Mouse (Mus musculus): ENCODE measurements around the gene Eci1. TPM values are rescaled to one million over a fixed set of nuclear protein-coding genes. Genes with fewer than 3 reads are reported as not detected.

Eci1 gene
- total and polyA plus RNA-seq, 2 experiments from 2014 or later, result 26.6 to 31.0 TPM

DNA sequence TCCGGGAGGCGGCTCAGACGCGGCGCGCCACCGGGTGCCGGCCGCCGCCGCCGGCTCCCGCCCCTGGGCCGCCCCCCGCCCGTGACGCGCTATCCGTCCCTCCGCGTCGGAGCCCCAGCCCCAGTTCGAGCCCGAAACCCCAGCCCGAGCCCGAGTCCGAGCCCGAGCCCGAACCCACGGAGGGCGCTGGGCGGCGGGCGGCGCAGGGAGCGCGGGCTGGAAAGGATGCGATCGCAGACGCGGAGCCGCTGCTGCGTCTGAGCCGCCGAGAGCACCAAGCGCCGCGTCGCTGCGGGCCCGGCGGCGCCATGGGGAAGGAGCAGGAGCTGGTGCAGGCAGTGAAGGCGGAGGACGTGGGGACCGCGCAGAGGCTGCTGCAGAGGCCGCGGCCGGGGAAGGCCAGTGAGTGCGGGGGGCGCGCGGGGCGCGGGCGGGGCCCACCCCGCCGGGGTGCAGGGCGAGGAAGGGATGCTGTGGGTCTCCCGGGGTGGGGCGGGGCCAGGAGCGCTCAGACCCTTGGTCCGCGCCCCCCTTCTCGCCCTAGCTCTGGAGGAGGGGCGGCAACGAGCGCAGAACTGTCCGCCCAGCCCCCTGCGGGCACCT is 62.3 kb downstream of the Eci1 start:
- Histone ChIP-seq H3K36me3 (ENCODE audit: insufficient read depth, low read length) (no peaks in the 10 kb centered on the region), H3K4me2 (ENCODE audit: low read depth, low read length, poor library complexity, severe bottlenecking) (peak overlapping the region; percentile 84), H3K4me3 (ENCODE audit: low read depth, low read length) (peak overlapping the region; percentile 93), H3K27ac (ENCODE audit: low read depth, low read length) (peak overlapping the region; percentile 98), H3K9me3 (ENCODE audit: low read length) (no peaks in the 10 kb centered on the region), H3K4me1 (ENCODE audit: insufficient read depth, low read length) (peaks cover 17% of the 10 kb centered on the region), H3K9ac (replicated peaks; ENCODE audit: low read length, poor library complexity, severe bottlenecking) (peak overlapping the region; percentile 99), H3K27me3 (ENCODE audit: insufficient read depth, low read length) (no peaks in the 10 kb centered on the region)
- ATAC-seq (ENCODE audit: low FRiP score) (peak; percentile 83), DNase-seq (ENCODE audit: low spot score) (peak; percentile 63)
- no peak for TF ChIP-seq CTCF (IDR thresholded peaks at IDR 0.05)
- under 1% methylated on average over 51 of the region's 81 CpGs for WGBS

Other genes starting within 250 kb of the Eci1 start
- gene Tbc1d24, start 221.1 kb upstream of the Eci1 start, total RNA-seq (2014; rRNA removed), result 146 and 168 TPM in 2 replicates
- gene Tbc1d24, start 221.1 kb upstream of the Eci1 start, polyA plus RNA-seq (2015; fragmentation: Nextera tagmentation; extraction: Ambion mirVana), result 27.4 and 27.6 TPM in 2 replicates
- 19.4 and 23.6 TPM in 2 replicates for gene Ntn3, start 217.1 kb upstream of the Eci1 start, total RNA-seq (2014; rRNA removed)
- gene Ntn3, start 217.1 kb upstream of the Eci1 start, polyA plus RNA-seq (2015; fragmentation: Nextera tagmentation; extraction: Ambion mirVana), result 4.0 and 4.3 TPM in 2 replicates
- gene Tedc2, start 205.8 kb upstream of the Eci1 start, total RNA-seq (2014; rRNA removed), result 17.4 and 17.9 TPM in 2 replicates
- gene Tedc2, start 205.8 kb upstream of the Eci1 start, polyA plus RNA-seq (2015; fragmentation: Nextera tagmentation; extraction: Ambion mirVana), result 9.0 and 11.1 TPM in 2 replicates
- 6.2 and 6.7 TPM in 2 replicates for gene Ccnf, start 175.2 kb upstream of the Eci1 start, total RNA-seq (2014; rRNA removed)
- gene Ccnf, start 175.2 kb upstream of the Eci1 start, polyA plus RNA-seq (2015; fragmentation: Nextera tagmentation; extraction: Ambion mirVana), result 5.0 and 5.3 TPM in 2 replicates
- gene Abca17, start 75.6 kb upstream of the Eci1 start, total RNA-seq (2014; rRNA removed), result 0.99 and 1.8 TPM in 2 replicates
- 1.0 and 1.1 TPM in 2 replicates for gene Abca17, start 75.6 kb upstream of the Eci1 start, polyA plus RNA-seq (2015; fragmentation: Nextera tagmentation; extraction: Ambion mirVana)
- 91.3 and 95.9 TPM in 2 replicates for gene Abca3, start 74.7 kb upstream of the Eci1 start, total RNA-seq (2014; rRNA removed)
- 28.8 and 32.7 TPM in 2 replicates for gene Abca3, start 74.7 kb upstream of the Eci1 start, polyA plus RNA-seq (2015; fragmentation: Nextera tagmentation; extraction: Ambion mirVana)
- gene Rnps1, start 12.1 kb upstream of the Eci1 start, total RNA-seq (2014; rRNA removed), result 248 and 260 TPM in 2 replicates
- gene Rnps1, start 12.1 kb upstream of the Eci1 start, polyA plus RNA-seq (2015; fragmentation: Nextera tagmentation; extraction: Ambion mirVana), result 347 and 350 TPM in 2 replicates
- gene Dnase1l2, start 16.5 kb downstream of the Eci1 start, total RNA-seq (2014; rRNA removed), result 5.0 and 5.6 TPM in 2 replicates
- gene Dnase1l2, start 16.5 kb downstream of the Eci1 start, polyA plus RNA-seq (2015; fragmentation: Nextera tagmentation; extraction: Ambion mirVana), result 0.94 and 1.1 TPM in 2 replicates
- gene E4f1, start 43.7 kb downstream of the Eci1 start, total RNA-seq (2014; rRNA removed), result 35.1 and 38.0 TPM in 2 replicates
- gene E4f1, start 43.7 kb downstream of the Eci1 start, polyA plus RNA-seq (2015; fragmentation: Nextera tagmentation; extraction: Ambion mirVana), result 25.6 and 30.6 TPM in 2 replicates
- 49.6 and 50.1 TPM in 2 replicates for gene Pgp, start 43.8 kb downstream of the Eci1 start, total RNA-seq (2014; rRNA removed)
- gene Pgp, start 43.8 kb downstream of the Eci1 start, polyA plus RNA-seq (2015; fragmentation: Nextera tagmentation; extraction: Ambion mirVana), result 86.8 and 88.7 TPM in 2 replicates
- gene Bricd5, start 47.2 kb downstream of the Eci1 start, total RNA-seq (2014; rRNA removed), result 0.57 TPM in 1 of 2 replicates, not detected in the other
- 0.83 and 0.95 TPM in 2 replicates for gene Bricd5, start 47.2 kb downstream of the Eci1 start, polyA plus RNA-seq (2015; fragmentation: Nextera tagmentation; extraction: Ambion mirVana)
- 51.8 and 60.8 TPM in 2 replicates for gene Mlst8, start 52.4 kb downstream of the Eci1 start, total RNA-seq (2014; rRNA removed)
- 28.4 and 29.5 TPM in 2 replicates for gene Mlst8, start 52.4 kb downstream of the Eci1 start, polyA plus RNA-seq (2015; fragmentation: Nextera tagmentation; extraction: Ambion mirVana)
- gene Caskin1, start 62.0 kb downstream of the Eci1 start, total RNA-seq (2014; rRNA removed), result 151 and 153 TPM in 2 replicates
- gene Caskin1, start 62.0 kb downstream of the Eci1 start, polyA plus RNA-seq (2015; fragmentation: Nextera tagmentation; extraction: Ambion mirVana), result 43.9 and 47.5 TPM in 2 replicates
- gene Traf7, start 101.3 kb downstream of the Eci1 start, total RNA-seq (2014; rRNA removed), result 175 and 179 TPM in 2 replicates
- 71.4 and 73.6 TPM in 2 replicates for gene Traf7, start 101.3 kb downstream of the Eci1 start, polyA plus RNA-seq (2015; fragmentation: Nextera tagmentation; extraction: Ambion mirVana)
- gene Rab26, start 107.6 kb downstream of the Eci1 start, total RNA-seq (2014; rRNA removed), result 4.4 and 7.6 TPM in 2 replicates
- gene Rab26, start 107.6 kb downstream of the Eci1 start, polyA plus RNA-seq (2015; fragmentation: Nextera tagmentation; extraction: Ambion mirVana), result 15.5 and 17.7 TPM in 2 replicates
- gene Pkd1, start 123.2 kb downstream of the Eci1 start, total RNA-seq (2014; rRNA removed), result 73.6 and 84.3 TPM in 2 replicates
- gene Pkd1, start 123.2 kb downstream of the Eci1 start, polyA plus RNA-seq (2015; fragmentation: Nextera tagmentation; extraction: Ambion mirVana), result 13.6 and 14.5 TPM in 2 replicates
- gene Tsc2, start 206.0 kb downstream of the Eci1 start, total RNA-seq (2014; rRNA removed), result 106 and 114 TPM in 2 replicates
- 56.6 and 61.7 TPM in 2 replicates for gene Tsc2, start 206.0 kb downstream of the Eci1 start, polyA plus RNA-seq (2015; fragmentation: Nextera tagmentation; extraction: Ambion mirVana)
- 4.5 and 6.2 TPM in 2 replicates for gene Nthl1, start 206.0 kb downstream of the Eci1 start, total RNA-seq (2014; rRNA removed)
- gene Nthl1, start 206.0 kb downstream of the Eci1 start, polyA plus RNA-seq (2015; fragmentation: Nextera tagmentation; extraction: Ambion mirVana), result 6.0 and 7.2 TPM in 2 replicates
- gene Slc9a3r2, start 223.7 kb downstream of the Eci1 start, total RNA-seq (2014; rRNA removed), result 61.7 and 62.8 TPM in 2 replicates
- gene Slc9a3r2, start 223.7 kb downstream of the Eci1 start, polyA plus RNA-seq (2015; fragmentation: Nextera tagmentation; extraction: Ambion mirVana), result 52.1 and 52.7 TPM in 2 replicates
- not detected in 2 replicates for gene Npw, start 231.8 kb downstream of the Eci1 start, total RNA-seq (2014; rRNA removed)
- 0.59 and 0.86 TPM in 2 replicates for gene Npw, start 231.8 kb downstream of the Eci1 start, polyA plus RNA-seq (2015; fragmentation: Nextera tagmentation; extraction: Ambion mirVana)
- gene Zfp598, start 243.0 kb downstream of the Eci1 start, total RNA-seq (2014; rRNA removed), result 36.4 and 40.0 TPM in 2 replicates
- 15.7 and 16.4 TPM in 2 replicates for gene Zfp598, start 243.0 kb downstream of the Eci1 start, polyA plus RNA-seq (2015; fragmentation: Nextera tagmentation; extraction: Ambion mirVana)